Mouse (Mus musculus) C2C12 (cell line): Measurements from ENCODE around the gene Pdpr.

Experiments
- CTCF ChIP-seq: IDR thresholded peaks from one replicate; pipeline ENCODE4 v1.5.1; 2011; ENCODE audit not compliant: control insufficient read depth, insufficient read depth, insufficient read length
- MAX ChIP-seq: IDR thresholded peaks from one replicate; pipeline ENCODE4 v1.6.1; 2011; ENCODE audit warnings: mild to moderate bottlenecking, control low read depth
- MYOD1 ChIP-seq: IDR thresholded peaks from one replicate; pipeline ENCODE4 v1.6.1; 2011; ENCODE audit warnings: low read depth; ENCODE audit not compliant: control insufficient read depth, insufficient read length
- MYOG ChIP-seq: IDR thresholded peaks from one replicate; pipeline ENCODE4 v1.6.1; 2011; ENCODE audit not compliant: control insufficient read depth, insufficient read length; ENCODE audit errors: extremely low read depth
- USF1 ChIP-seq: IDR thresholded peaks from one replicate; pipeline ENCODE4 v1.6.1; 2011; ENCODE audit warnings: low read depth, mild to moderate bottlenecking, control low read depth, moderate library complexity

DNA sequence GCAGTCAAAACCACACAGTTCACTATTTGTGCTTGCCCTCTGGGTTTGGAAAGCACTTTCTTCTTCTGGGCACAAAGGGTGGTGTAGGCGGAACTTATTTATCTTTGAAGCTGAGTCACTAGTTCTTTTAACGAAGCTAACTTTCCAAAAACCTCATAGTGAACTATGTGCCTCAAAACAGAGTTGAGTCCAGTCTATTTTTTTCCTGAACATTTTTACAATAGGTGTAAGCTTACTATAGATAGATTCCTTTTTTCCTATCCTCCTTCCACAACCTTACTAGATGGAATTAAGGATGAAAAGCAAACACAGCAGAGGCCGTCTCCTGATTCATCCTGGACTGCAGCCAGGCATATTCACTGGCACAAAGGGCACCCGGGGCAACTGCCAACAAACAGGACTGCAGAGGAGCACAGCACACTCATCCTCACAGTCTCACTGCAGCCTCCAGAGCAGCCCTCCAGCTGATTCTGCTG, 91.1 kb downstream of the Pdpr start:
- TF ChIP-seq CTCF, result no peak
- TF ChIP-seq MYOG, result no peak
- no peak for TF ChIP-seq MAX
- TF ChIP-seq MYOD1, result no peak
- TF ChIP-seq USF1, result no peak
